ENCODE assay signal across 24 mouse cellular contexts in genomic region chr2:128379554-128379953, GRCm38 (mm10).
DNase-seq lines count a peak whose midpoint lies in the region; ATAC-seq lines count a peak whose summit lies in the region.
"Had no signal": no experiment of that assay in that cellular context is flagged by ENCODE, and none has a peak within 500 bp of the region (broad histone marks: within the 10 kb centered on the region; RNA-seq: fewer than 3 reads in every experiment).

No protein-coding gene starts in this region.

- H3K4me2 ChIP-seq in heart, embryonic 12.5 days = peak overlapping the region; percentile 19; the same call in 1 of the 2 replicates
- peak overlapping the region; percentile 18; the same call in 1 of the 2 replicates for H3K4me2 ChIP-seq in lung, embryonic 16.5 days (ENCODE audit: low read depth, low read length)
- H3K4me2 ChIP-seq: hindbrain, embryonic 15.5 days; limb, embryonic 13.5 days; neural tube, embryonic 13.5 days had no signal

- ATAC-seq in heart, embryonic 12.5 days (ENCODE audit: insufficient number of reproducible peaks, low FRiP score) = no peak
- ATAC-seq in lung, embryonic 16.5 days (ENCODE audit: low read depth) = no peak
- ATAC-seq in CD4-positive, CD25-positive, alpha-beta regulatory T cell, adult 4 months = peak; percentile 6
- ATAC-seq: forebrain, postnatal 0 days had no signal

- H3K9me3 ChIP-seq in heart, embryonic 12.5 days (replicated peaks) = no peaks in the 10 kb centered on the region
- H3K9me3 ChIP-seq in lung, embryonic 16.5 days (ENCODE audit: control insufficient read depth, low read length) = no peaks in the 10 kb centered on the region
- H3K9me3 ChIP-seq: G1E; hindbrain, embryonic 15.5 days; limb, embryonic 13.5 days; neural tube, embryonic 13.5 days had no signal

- H3K4me3 ChIP-seq in heart, embryonic 12.5 days = no peak overlapping the region
- H3K4me3 ChIP-seq in lung, embryonic 16.5 days (ENCODE audit: low read length) = no peak overlapping the region
- H3K4me3 ChIP-seq: heart, adult 2 months; hindbrain, embryonic 15.5 days; limb, embryonic 13.5 days; neural tube, embryonic 13.5 days had no signal

- 32% methylated on average over 8 of the region's 8 CpGs for WGBS in heart, embryonic 12.5 days
- WGBS in lung, embryonic 16.5 days = 35% methylated on average over 8 of the region's 8 CpGs

- no peaks in the 10 kb centered on the region for H3K36me3 ChIP-seq in heart, embryonic 12.5 days
- no peaks in the 10 kb centered on the region for H3K36me3 ChIP-seq in lung, embryonic 16.5 days (ENCODE audit: control insufficient read depth, insufficient read depth, low read length)
- H3K36me3 ChIP-seq: G1E; hindbrain, embryonic 15.5 days; limb, embryonic 13.5 days; neural tube, embryonic 13.5 days had no signal

- no peak overlapping the region for H3K27ac ChIP-seq in heart, embryonic 12.5 days (ENCODE audit: poor library complexity, severe bottlenecking)
- no peak overlapping the region for H3K27ac ChIP-seq in lung, embryonic 16.5 days (ENCODE audit: low read length)
- H3K27ac ChIP-seq: heart, adult 2 months; hindbrain, embryonic 15.5 days; limb, embryonic 13.5 days; liver, embryonic 14.5 days; neural tube, embryonic 13.5 days had no signal

- DNase-seq in heart, adult 9 months (ENCODE audit: low spot score in 2 of 2) = no peak
- no peak for DNase-seq in lung, postnatal 36 days
- DNase-seq in induced T-regulatory cell, adult 2 months (ENCODE audit: low read depth) = peak; percentile 75
- DNase-seq in adrenal gland, postnatal 14 days = no peak
- no peak for DNase-seq in gastrocnemius, postnatal 4 days (ENCODE audit: low spot score in 2 of 2)
- DNase-seq: adrenal gland, adult 8-10 months; B cell, adult 2 months; cerebellum, adult 18-20 months; forebrain, postnatal 0 days; heart, adult 2 months; kidney, adult 9 months; kidney, postnatal 36 days; layer of hippocampus, adult 9-11 months; lung, postnatal 10 days; right cerebral cortex, postnatal 4 days; thymus, adult 18-20 months had no signal

- H3K27me3 ChIP-seq in heart, embryonic 12.5 days (replicated peaks) = no peaks in the 10 kb centered on the region
- H3K27me3 ChIP-seq in lung, embryonic 16.5 days (ENCODE audit: control insufficient read depth, insufficient read depth, low read depth, low read length) = no peaks in the 10 kb centered on the region
- H3K27me3 ChIP-seq: hindbrain, embryonic 15.5 days; limb, embryonic 13.5 days; neural tube, embryonic 13.5 days had no signal

- peaks cover 37% of the 10 kb centered on the region for H3K4me1 ChIP-seq in heart, embryonic 12.5 days (replicated peaks)
- peaks cover 7% of the 10 kb centered on the region for H3K4me1 ChIP-seq in lung, embryonic 16.5 days (replicated peaks; ENCODE audit: control insufficient read depth, insufficient read depth, low read length)

- H3K9ac ChIP-seq in heart, embryonic 12.5 days = no peak overlapping the region; the same call in 1 of the 2 replicates
- H3K9ac ChIP-seq in lung, embryonic 16.5 days (ENCODE audit: low read length) = no peak overlapping the region
- H3K9ac ChIP-seq: forebrain, postnatal 0 days; hindbrain, embryonic 15.5 days; limb, embryonic 13.5 days; liver, embryonic 14.5 days; neural tube, embryonic 13.5 days had no signal
